Mouse (Mus musculus): ENCODE data around the gene Cacnb4.

GRCm38 (mm10) chr2:52709417-52709816 lies 32.8 kb upstream of the Cacnb4 start:
- TF ChIP-seq EP300 (IDR thresholded peaks at IDR 0.05) (no peak), CTCF (IDR thresholded peaks at IDR 0.05) (no peak)

Measured in lung, postnatal 0 days (tissue).